Mouse (Mus musculus): ENCODE data around the gene Vmn1r122. TPM values are rescaled to one million over a fixed set of nuclear protein-coding genes. Genes with fewer than 3 reads are reported as not detected.
"Not testable (repeated sequence)": the region's sequence is repeated elsewhere in the genome, so short reads cannot be mapped to it uniquely, and the experiment has no call there.

Gene Vmn1r122
- not detected for total RNA-seq (2021)
- long read RNA-seq, experiment 1, result 0 reads
- long read RNA-seq, experiment 2, result 0 reads

- H3K27ac ChIP-seq; H3K4me3 ChIP-seq; DNase-seq (ENCODE audit: low spot score in 2 of 2): not testable (repeated sequence)
Observed at GRCm38 (mm10) chr7:21134028-21134427, at the start of gene Vmn1r122. TSS of gene Vmn1r122 (minus strand) at chr7:21134128.

- DNase-seq (ENCODE audit: low spot score in 2 of 2); H3K4me3 ChIP-seq; H3K27ac ChIP-seq: not testable (repeated sequence)
Observed at GRCm38 (mm10) chr7:21161885-21162284, 28.0 kb upstream of the Vmn1r122 start, which contains the start of gene Vmn1r123. TSS of gene Vmn1r123 (plus strand) at chr7:21162185.

GRCm38 (mm10) chr7:21098413-21098812 lies 35.5 kb downstream of the Vmn1r122 start, which contains the start of gene Vmn1r121:
TSS of gene Vmn1r121 (minus strand) at chr7:21098513.
- not testable (repeated sequence) for DNase-seq (ENCODE audit: low spot score in 2 of 2); H3K27ac ChIP-seq; H3K4me3 ChIP-seq

Other genes starting within 250 kb of the Vmn1r122 start
- not detected for gene Vmn1r118, start 221.8 kb downstream of the Vmn1r122 start, total RNA-seq (2021)
- not detected for gene Vmn1r119, start 121.7 kb downstream of the Vmn1r122 start, total RNA-seq (2021)
- not detected for gene Vmn1r120, start 80.3 kb downstream of the Vmn1r122 start, total RNA-seq (2021)
- not detected for gene Vmn1r121, start 35.6 kb downstream of the Vmn1r122 start, total RNA-seq (2021)
- not detected for gene Vmn1r123, start 28.1 kb upstream of the Vmn1r122 start, total RNA-seq (2021)
- gene Gm5157, start 56.3 kb upstream of the Vmn1r122 start, total RNA-seq (2021), result not detected
- not detected for gene Vmn1r124, start 126.5 kb upstream of the Vmn1r122 start, total RNA-seq (2021)
- gene Vmn1r125, start 138.1 kb upstream of the Vmn1r122 start, total RNA-seq (2021), result not detected
- not detected for gene Vmn1r126, start 167.3 kb upstream of the Vmn1r122 start, total RNA-seq (2021)
- gene Vmn1r127, start 185.7 kb upstream of the Vmn1r122 start, total RNA-seq (2021), result not detected
- gene Vmn1r128, start 215.2 kb upstream of the Vmn1r122 start, total RNA-seq (2021), result not detected
- not detected for gene Vmn1r129, start 227.2 kb upstream of the Vmn1r122 start, total RNA-seq (2021)